Mouse (Mus musculus) hindbrain, embryonic 16.5 days (tissue): ENCODE measurements around the gene Aldh18a1. TPM values are rescaled to one million over a fixed set of nuclear protein-coding genes. Genes with fewer than 3 reads are reported as not detected.

ENCODE experiments used
- ATAC-seq: fragments of 200-750 bp; cut with Nextera tagmentation; 2 replicates; pipeline ENCODE4 v1.8.0; 2017; ENCODE audit warnings: moderate TSS enrichment, moderate library complexity
- H3K27ac ChIP-seq: fragments of 300-500 bp; sonication (generic); 2 replicates; pipeline ENCODE4 v1.5.1; 2014; ENCODE audit warnings: low read depth, mild to moderate bottlenecking, control low read depth, low read length, moderate library complexity
- H3K27me3 ChIP-seq: fragments of 300-500 bp; sonication (generic); replicated peaks from 2 replicates; pipeline ENCODE4 v1.6.1; 2014; ENCODE audit warnings: low read length; ENCODE audit not compliant: control insufficient read depth, insufficient read depth
- H3K36me3 ChIP-seq: fragments of 300-500 bp; sonication (generic); 2 replicates; pipeline ENCODE4 v1.6.1; 2014; ENCODE audit warnings: mild to moderate bottlenecking, low read length, moderate library complexity, mixed read lengths; ENCODE audit not compliant: control insufficient read depth, insufficient read depth
- H3K4me1 ChIP-seq: fragments of 300-500 bp; sonication (generic); 2 replicates; pipeline ENCODE4 v1.6.1; 2014; ENCODE audit warnings: low read depth, low read length; ENCODE audit not compliant: control insufficient read depth, insufficient read depth
- H3K4me2 ChIP-seq: fragments of 300-500 bp; sonication (generic); 2 replicates; pipeline ENCODE4 v1.6.1; 2014; ENCODE audit warnings: mild to moderate bottlenecking, low read length, control low read depth, moderate library complexity
- H3K4me3 ChIP-seq: fragments of 300-500 bp; sonication (generic); 2 replicates; pipeline ENCODE4 v1.5.1; 2014; ENCODE audit warnings: mild to moderate bottlenecking, low read length, control low read depth, moderate library complexity
- H3K9ac ChIP-seq: fragments of 300-500 bp; sonication (generic); 2 replicates; pipeline ENCODE4 v1.6.1; 2014; ENCODE audit warnings: low read depth, mild to moderate bottlenecking, control low read depth, low read length, moderate library complexity
- H3K9me3 ChIP-seq: fragments of 300-500 bp; sonication (generic); 2 replicates; pipeline ENCODE4 v1.6.1; 2014; ENCODE audit warnings: mild to moderate bottlenecking, low read length, moderate library complexity; ENCODE audit not compliant: control insufficient read depth
- WGBS: fragments of 180-500 bp; shearing (Covaris S2); extraction: QIAGEN DNeasy Blood & Tissue Kit; methylation state at CpG from one replicate; pipeline ENCODE4 v1.1.7; 2014; 5-methylcytosine and 5-hydroxymethylcytosine counted together
- polyA plus RNA-seq: library from polyadenylated mRNA; unstranded; fragments of >200 nt; fragmentation: Nextera tagmentation; extraction: Ambion mirVana; gene quantifications from 2 replicates; pipeline ENCODE4 v1.2.1, GENCODE M21; 2015

Aldh18a1 gene
- polyA plus RNA-seq, 1 experiment from 2014 or later = 43.7 TPM

DNA sequence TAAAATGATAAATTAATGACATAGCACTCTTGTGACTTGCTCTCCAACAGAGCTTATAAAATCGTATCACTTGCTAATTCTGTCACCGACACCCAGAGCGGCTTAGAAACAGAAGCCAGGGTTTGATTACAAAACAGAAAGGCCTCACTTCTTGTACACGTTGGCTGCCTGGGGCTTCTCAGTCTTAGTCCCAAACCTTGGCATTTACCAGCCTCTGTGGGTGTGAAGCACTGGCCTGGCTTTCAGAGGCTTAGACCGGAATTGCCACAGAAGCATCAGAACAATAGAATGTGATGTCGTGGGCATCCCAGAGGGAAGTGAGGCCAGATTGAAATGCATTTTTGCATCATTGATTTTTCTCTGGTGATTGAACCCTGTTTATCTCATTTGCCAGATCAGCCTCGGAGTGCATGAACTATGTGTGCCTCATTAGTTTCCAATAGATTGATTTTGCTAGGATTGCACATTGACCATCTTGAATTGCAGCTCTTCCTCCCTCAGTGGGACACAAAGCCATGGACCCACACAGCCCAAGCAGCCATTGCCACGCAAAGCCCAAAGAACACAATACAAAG is 64.7 kb downstream of the Aldh18a1 start:
- no peak overlapping the region for H3K27ac ChIP-seq
- no peaks in the 10 kb centered on the region for H3K9me3 ChIP-seq
- no peak overlapping the region for H3K9ac ChIP-seq
- no peak overlapping the region for H3K4me2 ChIP-seq
- no peaks in the 10 kb centered on the region for H3K27me3 ChIP-seq
- no peak for ATAC-seq
- 49% methylated on average over 8 of the region's 8 CpGs for WGBS
- no peak overlapping the region for H3K4me3 ChIP-seq
- H3K4me1 ChIP-seq = no peaks in the 10 kb centered on the region
- no peaks in the 10 kb centered on the region for H3K36me3 ChIP-seq

DNA sequence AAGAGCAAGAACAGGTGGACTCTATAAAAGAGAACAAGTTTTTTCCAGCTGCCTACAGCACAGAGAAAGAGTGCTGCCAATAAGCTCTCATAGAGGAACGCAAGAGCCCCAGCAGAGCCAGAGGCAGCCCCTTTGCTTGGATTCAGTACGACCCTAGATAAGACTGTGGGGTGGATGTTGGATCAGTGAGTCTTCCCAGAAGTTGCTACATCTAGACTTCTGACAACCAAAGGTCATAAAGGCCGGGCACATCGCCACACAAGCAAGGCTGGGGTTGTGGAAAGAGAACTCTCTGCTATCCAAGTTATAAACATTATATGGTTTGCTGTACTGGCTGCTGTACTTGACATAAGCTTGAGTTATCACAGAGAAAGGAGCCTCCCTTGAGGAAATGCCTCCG is 67.9 kb downstream of the Aldh18a1 start:
- H3K9ac ChIP-seq = no peak overlapping the region
- H3K27me3 ChIP-seq = no peaks in the 10 kb centered on the region
- H3K4me1 ChIP-seq = no peaks in the 10 kb centered on the region
- H3K27ac ChIP-seq = no peak overlapping the region
- no peaks in the 10 kb centered on the region for H3K9me3 ChIP-seq
- WGBS = 89% methylated on average over 5 of the region's 5 CpGs
- ATAC-seq = no peak
- H3K4me3 ChIP-seq = no peak overlapping the region
- no peaks in the 10 kb centered on the region for H3K36me3 ChIP-seq
- H3K4me2 ChIP-seq = no peak overlapping the region

DNA sequence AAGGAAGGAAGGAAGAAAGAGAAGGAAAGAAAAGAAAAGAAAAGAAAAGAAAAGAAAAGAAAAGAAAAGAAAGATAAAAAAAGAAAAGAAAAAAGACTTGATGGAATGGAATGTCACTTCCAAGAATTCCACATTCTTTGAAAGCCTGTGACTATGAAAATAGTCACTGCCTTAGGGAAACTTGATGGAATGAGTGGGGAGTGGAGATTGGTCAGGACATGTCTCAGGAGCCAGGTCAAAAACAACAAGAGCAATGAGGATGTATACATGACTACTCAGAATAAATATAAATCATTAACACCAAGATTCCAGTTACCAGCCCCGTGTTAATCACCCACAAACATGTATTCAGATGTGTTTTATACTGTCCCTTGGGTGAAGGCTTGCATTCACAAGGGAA is 69.6 kb downstream of the Aldh18a1 start:
- WGBS = 55% methylated on average over 1 of the region's 1 CpGs

DNA sequence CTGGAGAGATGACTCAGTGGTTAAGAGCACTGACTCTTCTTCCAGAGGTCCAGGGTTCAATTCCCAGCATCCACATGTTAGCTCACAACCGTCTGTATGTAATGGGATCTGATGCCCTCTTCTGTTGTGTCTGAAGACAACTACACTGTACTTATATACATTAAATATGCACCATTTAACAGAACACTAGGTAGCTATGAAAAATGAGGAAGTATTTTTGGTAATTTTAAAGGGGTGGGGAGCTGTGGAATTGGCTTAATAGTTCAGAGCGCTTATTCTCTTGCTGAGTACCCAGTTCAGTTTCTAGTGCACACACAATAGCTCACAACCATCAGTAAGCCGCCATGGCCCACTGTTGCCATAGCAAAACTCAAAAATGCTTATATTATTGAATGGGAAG is 72.7 kb downstream of the Aldh18a1 start:
- H3K9me3 ChIP-seq = no peaks in the 10 kb centered on the region
- H3K36me3 ChIP-seq = no peaks in the 10 kb centered on the region
- no peak overlapping the region for H3K4me3 ChIP-seq
- no peak overlapping the region for H3K9ac ChIP-seq
- peaks cover 13% of the 10 kb centered on the region for H3K4me1 ChIP-seq
- no peak for ATAC-seq
- WGBS = 89% methylated on average over 3 of the region's 3 CpGs
- no peak overlapping the region for H3K4me2 ChIP-seq
- H3K27me3 ChIP-seq = no peaks in the 10 kb centered on the region
- no peak overlapping the region for H3K27ac ChIP-seq

More for the DNA sequence above, 69.6 kb downstream of the Aldh18a1 start:
- no peak overlapping the region for H3K4me3 ChIP-seq
- no peak overlapping the region for H3K9ac ChIP-seq
- no peaks in the 10 kb centered on the region for H3K36me3 ChIP-seq
- no peak for ATAC-seq
- no peaks in the 10 kb centered on the region for H3K9me3 ChIP-seq
- no peaks in the 10 kb centered on the region for H3K27me3 ChIP-seq
- H3K27ac ChIP-seq = no peak overlapping the region
- no peak overlapping the region for H3K4me2 ChIP-seq
- H3K4me1 ChIP-seq = no peaks in the 10 kb centered on the region

DNA sequence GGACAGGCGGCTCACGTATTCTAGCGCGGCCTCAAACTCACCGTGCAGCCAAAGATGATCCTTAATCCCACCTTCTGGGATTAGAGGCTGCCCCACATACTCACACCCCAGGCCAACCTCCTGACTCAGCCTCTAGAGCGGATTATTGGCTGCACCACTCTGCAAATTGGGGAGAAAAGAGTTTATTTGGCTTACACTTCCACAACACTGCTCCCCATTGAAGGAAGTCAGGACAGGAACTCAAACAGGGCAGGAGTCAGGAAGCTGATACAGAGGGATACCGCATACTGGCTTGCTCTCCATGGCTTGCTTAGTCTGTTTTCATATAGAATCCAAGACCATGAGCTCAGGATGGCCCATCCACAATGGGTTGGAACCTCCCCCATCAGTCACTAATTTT is 73.9 kb downstream of the Aldh18a1 start:
- WGBS = 85% methylated on average over 7 of the region's 7 CpGs
- no peaks in the 10 kb centered on the region for H3K27me3 ChIP-seq
- no peak overlapping the region for H3K9ac ChIP-seq
- H3K4me2 ChIP-seq = no peak overlapping the region
- H3K4me1 ChIP-seq = peaks cover 23% of the 10 kb centered on the region
- H3K9me3 ChIP-seq = no peaks in the 10 kb centered on the region
- no peak overlapping the region for H3K4me3 ChIP-seq
- no peak overlapping the region for H3K27ac ChIP-seq
- no peak for ATAC-seq
- no peaks in the 10 kb centered on the region for H3K36me3 ChIP-seq

DNA sequence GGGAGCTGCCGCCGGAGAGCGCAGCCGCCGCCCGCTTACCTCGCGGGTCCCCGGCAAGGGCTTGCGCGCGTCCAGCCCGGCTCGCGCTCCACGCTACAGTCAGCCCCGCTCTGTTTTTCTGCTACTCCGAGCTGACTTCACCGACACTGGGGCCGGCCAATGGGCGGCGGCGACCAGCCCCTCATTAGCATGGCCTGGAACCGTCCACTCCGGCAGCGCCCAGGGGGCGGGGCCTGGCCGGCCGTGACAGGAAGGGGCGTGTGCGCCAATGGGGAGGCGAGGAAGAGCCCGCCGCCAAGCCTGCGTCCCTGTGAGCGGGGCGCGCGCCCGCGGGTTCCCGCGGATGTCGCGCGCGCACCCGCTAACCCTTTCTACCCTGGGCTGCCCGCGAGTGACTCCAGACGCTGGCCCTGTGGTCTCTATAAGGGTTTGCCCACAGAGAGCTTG is 74.6 kb downstream of the Aldh18a1 start, which contains the start of gene Sorbs1:
TSS of gene Sorbs1 (minus strand) at position 148 of the 447 bp plus-strand sequence.
- H3K27me3 ChIP-seq = no peaks in the 10 kb centered on the region
- peak within 1 kb of the TSS; percentile 79 for H3K9ac ChIP-seq
- H3K9me3 ChIP-seq = no peaks in the 10 kb centered on the region
- peaks cover 23% of the 10 kb centered on the region for H3K4me1 ChIP-seq
- H3K4me3 ChIP-seq = peak within 1 kb of the TSS; percentile 65
- H3K27ac ChIP-seq = peak within 1 kb of the TSS; percentile 86
- ATAC-seq = peak; percentile 98
- under 1% methylated on average over 51 of the region's 51 CpGs for WGBS
- no peaks in the 10 kb centered on the region for H3K36me3 ChIP-seq
- peak within 1 kb of the TSS; percentile 61 for H3K4me2 ChIP-seq

DNA sequence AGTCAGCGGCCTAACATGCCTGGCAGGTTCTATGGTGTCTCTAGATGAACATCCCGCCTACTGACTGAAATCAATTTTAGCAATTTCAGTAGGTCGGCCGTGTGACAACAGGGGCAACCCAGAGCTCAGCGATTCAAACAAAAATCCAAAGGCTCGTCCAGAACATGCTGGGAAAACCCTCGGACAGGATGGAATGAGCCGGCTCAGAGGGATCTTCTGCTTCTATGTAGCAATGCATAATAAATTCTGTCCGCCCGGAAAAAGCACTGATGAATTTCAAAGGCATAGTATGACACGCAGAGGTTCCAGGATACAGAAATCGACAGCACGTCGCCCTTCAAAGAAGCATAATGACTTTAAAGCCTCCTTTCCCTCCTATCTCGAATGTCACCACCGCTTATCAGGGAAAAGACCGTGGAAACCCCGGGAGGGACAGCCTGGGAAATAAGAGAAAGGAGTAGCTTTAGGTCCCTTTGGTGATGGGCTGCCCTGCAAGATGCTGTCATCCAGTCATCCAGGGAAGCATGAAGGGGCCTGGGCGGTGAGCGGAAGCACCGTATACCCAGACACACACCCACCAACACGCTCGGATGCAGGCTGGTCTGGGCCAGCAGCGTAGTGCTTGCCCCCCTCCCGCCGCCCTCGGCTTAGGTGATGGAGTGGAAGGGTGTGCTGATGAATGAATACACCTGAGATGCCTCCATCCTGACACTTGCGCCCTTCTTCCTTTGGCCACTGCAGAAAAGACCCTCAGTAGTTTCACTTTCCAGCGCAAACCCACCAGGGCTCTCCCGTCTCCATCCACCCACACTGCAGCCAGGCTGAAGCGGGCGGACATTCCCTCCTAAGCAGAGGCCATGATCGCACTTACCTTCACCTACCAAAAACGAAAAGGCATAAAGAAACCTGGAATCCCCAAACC is 75.5 kb downstream of the Aldh18a1 start:
- peak overlapping the region; percentile 86 for H3K27ac ChIP-seq
- peak overlapping the region; percentile 79 for H3K9ac ChIP-seq
- peak overlapping the region; percentile 65 for H3K4me3 ChIP-seq
- WGBS = under 1% methylated on average over 34 of the region's 34 CpGs
- H3K36me3 ChIP-seq = no peaks in the 10 kb centered on the region
- no peaks in the 10 kb centered on the region for H3K9me3 ChIP-seq
- peaks cover 23% of the 10 kb centered on the region for H3K4me1 ChIP-seq
- H3K27me3 ChIP-seq = no peaks in the 10 kb centered on the region
- peak; percentile 43 for ATAC-seq
- H3K4me2 ChIP-seq = peak overlapping the region; percentile 61

DNA sequence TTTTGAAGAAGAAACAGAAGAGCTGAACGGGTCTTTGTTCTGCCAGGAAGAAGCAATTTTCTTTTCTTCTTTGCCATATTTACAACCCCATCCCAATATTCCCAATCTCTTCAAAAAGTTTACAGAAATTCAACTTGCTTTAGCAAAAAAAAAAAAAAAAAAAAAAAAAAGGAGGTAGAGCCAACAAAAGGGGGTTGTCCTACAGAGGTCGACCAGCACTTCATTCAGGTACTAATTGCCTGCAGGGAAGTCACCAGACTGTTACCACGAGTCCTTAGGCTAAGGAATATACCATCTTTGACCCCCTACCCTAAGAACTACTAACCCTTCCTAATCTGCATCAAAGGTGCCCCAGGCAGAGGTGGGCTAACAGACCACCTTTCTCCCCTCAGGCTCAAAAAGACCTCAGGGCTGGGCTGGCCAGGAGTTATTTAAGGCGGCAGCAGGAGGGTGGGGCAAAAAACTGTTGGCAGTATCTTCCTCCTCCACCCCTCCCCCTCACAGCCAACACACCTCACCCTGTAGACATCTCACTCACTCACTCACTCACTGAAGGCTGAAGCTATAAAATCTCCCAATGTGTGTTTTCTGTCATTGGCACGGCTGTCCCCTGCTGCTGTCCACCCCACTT is 76.5 kb downstream of the Aldh18a1 start:
- ATAC-seq = no peak
- H3K9me3 ChIP-seq = no peaks in the 10 kb centered on the region
- 20% methylated on average over 5 of the region's 5 CpGs for WGBS
- H3K27ac ChIP-seq = peak overlapping the region; percentile 86
- H3K4me1 ChIP-seq = peaks cover 23% of the 10 kb centered on the region
- peak overlapping the region; percentile 61 for H3K4me2 ChIP-seq
- H3K36me3 ChIP-seq = no peaks in the 10 kb centered on the region
- no peaks in the 10 kb centered on the region for H3K27me3 ChIP-seq
- H3K9ac ChIP-seq = peak overlapping the region; percentile 79
- peak overlapping the region; percentile 65 for H3K4me3 ChIP-seq

DNA sequence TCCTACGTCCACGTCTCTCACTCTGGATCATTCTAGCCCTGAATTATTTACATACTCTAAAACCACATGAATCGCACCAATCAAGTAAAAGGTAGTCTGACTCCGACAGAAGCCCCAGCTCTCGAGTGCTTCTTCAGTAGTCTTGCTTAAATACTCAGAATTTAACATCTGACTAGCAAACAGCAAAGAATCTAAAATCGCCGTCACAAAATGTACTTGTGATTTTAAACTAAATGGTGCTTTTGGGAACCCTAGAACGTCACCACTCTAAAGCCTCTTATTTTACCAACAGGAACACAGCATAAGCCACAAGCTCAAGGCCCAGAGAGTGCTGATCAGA is 77.2 kb downstream of the Aldh18a1 start:
- peak overlapping the region; percentile 42 for H3K9ac ChIP-seq
- no peak for ATAC-seq
- peaks cover 23% of the 10 kb centered on the region for H3K4me1 ChIP-seq
- no peak overlapping the region for H3K27ac ChIP-seq
- no peaks in the 10 kb centered on the region for H3K9me3 ChIP-seq
- peak overlapping the region; percentile 65 for H3K4me3 ChIP-seq
- WGBS = 58% methylated on average over 8 of the region's 8 CpGs
- no peaks in the 10 kb centered on the region for H3K36me3 ChIP-seq
- no peaks in the 10 kb centered on the region for H3K27me3 ChIP-seq
- peak overlapping the region; percentile 61 for H3K4me2 ChIP-seq
